Mouse (Mus musculus): ENCODE measurements around the gene 4632433K11Rik.

Gene 4632433K11Rik

GRCm38 (mm10) chr7:5051193-5052192 is 17.6 kb downstream of the 4632433K11Rik start, which contains the start of gene Zfp580:
Zfp580 (plus strand) TSS chr7:5051538.
- in situ Hi-C loops (cut with MboI; ENCODE audit: low pct_unique_long_range_greater_than_20kb in 1 of 2, low sequenced_read_pairs in 2 of 2, unreplicated experiment in 1 of 2) = no loop called here

- in situ Hi-C loops (cut with MboI; ENCODE audit: low pct_unique_long_range_greater_than_20kb in 1 of 2, low sequenced_read_pairs in 2 of 2, unreplicated experiment in 1 of 2) = no loop called here
These were observed 18.5 kb downstream of the 4632433K11Rik start for GRCm38 (mm10) chr7:5052438-5052837.

GRCm38 (mm10) chr7:5052931-5053343 is 19.0 kb downstream of the 4632433K11Rik start:
- in situ Hi-C loops (cut with MboI; ENCODE audit: low pct_unique_long_range_greater_than_20kb in 1 of 2, low sequenced_read_pairs in 2 of 2, unreplicated experiment in 1 of 2) = no loop called here

- in situ Hi-C loops (cut with MboI; ENCODE audit: low pct_unique_long_range_greater_than_20kb in 1 of 2, low sequenced_read_pairs in 2 of 2, unreplicated experiment in 1 of 2) = no loop called here
These were observed 19.7 kb downstream of the 4632433K11Rik start for GRCm38 (mm10) chr7:5053456-5054179.

GRCm38 (mm10) chr7:5056651-5057263 is 22.8 kb downstream of the 4632433K11Rik start:
- in situ Hi-C loops (cut with MboI; ENCODE audit: low pct_unique_long_range_greater_than_20kb in 1 of 2, low sequenced_read_pairs in 2 of 2, unreplicated experiment in 1 of 2) = no loop called here

- in situ Hi-C loops (cut with MboI; ENCODE audit: low pct_unique_long_range_greater_than_20kb in 1 of 2, low sequenced_read_pairs in 2 of 2, unreplicated experiment in 1 of 2) = no loop called here
These were observed 23.5 kb downstream of the 4632433K11Rik start for GRCm38 (mm10) chr7:5057381-5057780.

GRCm38 (mm10) chr7:5057804-5058203 is 23.9 kb downstream of the 4632433K11Rik start:
- in situ Hi-C loops (cut with MboI; ENCODE audit: low pct_unique_long_range_greater_than_20kb in 1 of 2, low sequenced_read_pairs in 2 of 2, unreplicated experiment in 1 of 2) = no loop called here

GRCm38 (mm10) chr7:5058631-5059030 is 24.7 kb downstream of the 4632433K11Rik start:
- in situ Hi-C loops (cut with MboI; ENCODE audit: low pct_unique_long_range_greater_than_20kb in 1 of 2, low sequenced_read_pairs in 2 of 2, unreplicated experiment in 1 of 2) = no loop called here

- in situ Hi-C loops (cut with MboI; ENCODE audit: low pct_unique_long_range_greater_than_20kb in 1 of 2, low sequenced_read_pairs in 2 of 2, unreplicated experiment in 1 of 2) = no loop called here
These were observed 25.5 kb downstream of the 4632433K11Rik start for GRCm38 (mm10) chr7:5059421-5059820.

GRCm38 (mm10) chr7:5060239-5060731 is 26.4 kb downstream of the 4632433K11Rik start:
- in situ Hi-C loops (cut with MboI; ENCODE audit: low pct_unique_long_range_greater_than_20kb in 1 of 2, low sequenced_read_pairs in 2 of 2, unreplicated experiment in 1 of 2) = loop anchor here in 1 of 2 experiments (5.0 kb wide), 1 partner anchor 38 kb away; the partner anchor contains the start of genes Ccdc106 and Zfp865

GRCm38 (mm10) chr7:5060944-5061773 is 27.2 kb downstream of the 4632433K11Rik start:
- in situ Hi-C loops (cut with MboI; ENCODE audit: low pct_unique_long_range_greater_than_20kb in 1 of 2, low sequenced_read_pairs in 2 of 2, unreplicated experiment in 1 of 2) = loop anchor here in 1 of 2 experiments (5.0 kb wide), 1 partner anchor 39 kb away; the partner anchor contains the start of genes Ccdc106 and Zfp865

GRCm38 (mm10) chr7:5061774-5062359 is 27.9 kb downstream of the 4632433K11Rik start, which contains the start of gene U2af2:
U2af2 (plus strand) TSS chr7:5062143.
- in situ Hi-C loops (cut with MboI; ENCODE audit: low pct_unique_long_range_greater_than_20kb in 1 of 2, low sequenced_read_pairs in 2 of 2, unreplicated experiment in 1 of 2) = loop anchor here in 1 of 2 experiments (5.0 kb wide), 1 partner anchor 40 kb away; the partner anchor contains the start of genes Ccdc106 and Zfp865

- in situ Hi-C loops (cut with MboI; ENCODE audit: low pct_unique_long_range_greater_than_20kb in 1 of 2, low sequenced_read_pairs in 2 of 2, unreplicated experiment in 1 of 2) = loop anchor here in 1 of 2 experiments (5.0 kb wide), 1 partner anchor 40 kb away; the partner anchor contains the start of genes Ccdc106 and Zfp865
These were observed 28.6 kb downstream of the 4632433K11Rik start for GRCm38 (mm10) chr7:5062360-5063001.

- in situ Hi-C loops (cut with MboI; ENCODE audit: low pct_unique_long_range_greater_than_20kb in 1 of 2, low sequenced_read_pairs in 2 of 2, unreplicated experiment in 1 of 2) = loop anchor here in 1 of 2 experiments (5.0 kb wide), 1 partner anchor 43 kb away; the partner anchor contains the start of genes Ccdc106 and Zfp865
These were observed 31.0 kb downstream of the 4632433K11Rik start for GRCm38 (mm10) chr7:5064886-5065285.

- in situ Hi-C loops (cut with MboI; ENCODE audit: low pct_unique_long_range_greater_than_20kb in 1 of 2, low sequenced_read_pairs in 2 of 2, unreplicated experiment in 1 of 2) = no loop called here
These were observed 39.7 kb downstream of the 4632433K11Rik start for GRCm38 (mm10) chr7:5073586-5073985.

GRCm38 (mm10) chr7:5074984-5075383 is 41.1 kb downstream of the 4632433K11Rik start:
- in situ Hi-C loops (cut with MboI; ENCODE audit: low pct_unique_long_range_greater_than_20kb in 1 of 2, low sequenced_read_pairs in 2 of 2, unreplicated experiment in 1 of 2) = no loop called here

Measured in mouse embryonic stem cell (cell line).